Mouse (Mus musculus) heart, embryonic 14.5 days (tissue): Measurements from ENCODE around the gene Olfr1104. TPM values are rescaled to one million over a fixed set of nuclear protein-coding genes. Genes with fewer than 3 reads are reported as not detected.

Experiments used
- polyA plus RNA-seq: library from polyadenylated mRNA; unstranded; fragments of >200 nt; fragmentation: Nextera tagmentation; extraction: Ambion mirVana; gene quantifications from 2 replicates; pipeline ENCODE4 v1.2.1, GENCODE M21; 2014

Olfr1104 gene
- polyA plus RNA-seq, 1 experiment from 2014 or later, result not detected

Other genes starting within 250 kb of the Olfr1104 start
- gene Olfr1093, start 244.6 kb downstream of the Olfr1104 start, polyA plus RNA-seq, result not detected in 2 replicates
- not detected in 2 replicates for gene Olfr141, start 217.1 kb downstream of the Olfr1104 start, polyA plus RNA-seq
- gene Olfr1094, start 202.4 kb downstream of the Olfr1104 start, polyA plus RNA-seq, result not detected in 2 replicates
- not detected in 2 replicates for gene Olfr1095, start 175.4 kb downstream of the Olfr1104 start, polyA plus RNA-seq
- gene Gm13723, start 152.3 kb downstream of the Olfr1104 start, polyA plus RNA-seq, result not detected in 2 replicates
- not detected in 2 replicates for gene Olfr1097, start 134.9 kb downstream of the Olfr1104 start, polyA plus RNA-seq
- gene Olfr1098, start 102.5 kb downstream of the Olfr1104 start, polyA plus RNA-seq, result not detected in 2 replicates
- gene Olfr1099, start 66.4 kb downstream of the Olfr1104 start, polyA plus RNA-seq, result not detected in 2 replicates
- not detected in 2 replicates for gene Olfr1100, start 47.1 kb downstream of the Olfr1104 start, polyA plus RNA-seq
- gene Olfr1101, start 35.9 kb downstream of the Olfr1104 start, polyA plus RNA-seq, result not detected in 2 replicates
- not detected in 2 replicates for gene Olfr1102, start 28.7 kb downstream of the Olfr1104 start, polyA plus RNA-seq
- gene Olfr1105, start 9.5 kb upstream of the Olfr1104 start, polyA plus RNA-seq, result not detected in 2 replicates
- gene Olfr1106, start 25.2 kb upstream of the Olfr1104 start, polyA plus RNA-seq, result not detected in 2 replicates
- gene Olfr1107, start 48.7 kb upstream of the Olfr1104 start, polyA plus RNA-seq, result not detected in 2 replicates
- gene Olfr1109, start 68.9 kb upstream of the Olfr1104 start, polyA plus RNA-seq, result not detected in 2 replicates
- gene Olfr259, start 87.5 kb upstream of the Olfr1104 start, polyA plus RNA-seq, result not detected in 2 replicates
- gene Olfr1110, start 113.2 kb upstream of the Olfr1104 start, polyA plus RNA-seq, result not detected in 2 replicates
- gene Olfr1111, start 125.5 kb upstream of the Olfr1104 start, polyA plus RNA-seq, result not detected in 2 replicates
- gene Olfr1112, start 160.7 kb upstream of the Olfr1104 start, polyA plus RNA-seq, result not detected in 2 replicates
- not detected in 2 replicates for gene Olfr1113, start 181.9 kb upstream of the Olfr1104 start, polyA plus RNA-seq
- not detected in 2 replicates for gene Olfr1115, start 220.9 kb upstream of the Olfr1104 start, polyA plus RNA-seq
- not detected in 2 replicates for gene Olfr1116, start 240.5 kb upstream of the Olfr1104 start, polyA plus RNA-seq